Mouse (Mus musculus) heart, adult 2 months (tissue): ENCODE measurements around the gene Gtf2f2. TPM values are rescaled to one million over a fixed set of nuclear protein-coding genes. Genes with fewer than 3 reads are reported as not detected.
A peak's percentile ranks its signal among the peaks of the same experiment; 100 is the strongest.
"Not testable (repeated sequence)": the region's sequence is repeated elsewhere in the genome, so short reads cannot be mapped to it uniquely, and the experiment has no call there.

ENCODE experiments used
- DNase-seq, 2 experiments: peaks; one replicate each; pipeline ENCODE4 v3.0.0; 2021
- H3K27ac ChIP-seq: fragments of 200-600 bp; 2 replicates; pipeline ENCODE4 v1.8.1; 2022
- H3K27me3 ChIP-seq: fragments of 200-500 bp; 2 replicates; pipeline ENCODE4 v1.6.1; 2012; ENCODE audit warnings: mild to moderate bottlenecking, low read length, inconsistent platforms, mixed read lengths; ENCODE audit not compliant: control insufficient read depth, insufficient read depth
- H3K36me3 ChIP-seq: fragments of 200-500 bp; 2 replicates; pipeline ENCODE4 v1.6.1; 2012; ENCODE audit warnings: low read length, inconsistent platforms; ENCODE audit not compliant: control insufficient read depth, insufficient read depth
- H3K4me1 ChIP-seq: fragments of 200-500 bp; 2 replicates; pipeline ENCODE4 v1.6.1; 2011; ENCODE audit warnings: low read length; ENCODE audit not compliant: control insufficient read depth, insufficient read depth
- H3K4me3 ChIP-seq: fragments of 200-600 bp; 2 replicates; pipeline ENCODE4 v1.8.1; 2022
- H3K79me2 ChIP-seq: fragments of 200-500 bp; replicated peaks from 2 replicates; pipeline ENCODE4 v1.6.1; 2012; ENCODE audit warnings: mild to moderate bottlenecking, inconsistent platforms, low read length, moderate library complexity, mixed read lengths; ENCODE audit not compliant: control insufficient read depth, insufficient read depth
- H3K9ac ChIP-seq: fragments of 200-500 bp; 2 replicates; pipeline ENCODE4 v1.6.1; 2012; ENCODE audit warnings: low read depth, mild to moderate bottlenecking, control low read depth, inconsistent platforms, low read length, mixed read lengths
- CTCF ChIP-seq: fragments of 200-600 bp; IDR thresholded peaks from 2 replicates; pipeline ENCODE4 v1.8.1; 2022; ENCODE audit warnings: antibody characterized with exemption, mild to moderate bottlenecking, moderate library complexity
- EP300 ChIP-seq: fragments of 200-500 bp; IDR thresholded peaks from 2 replicates; pipeline ENCODE4 v1.6.1; 2011; ENCODE audit warnings: low read depth, low read length, control low read depth; ENCODE audit not compliant: insufficient read depth
- POLR2A ChIP-seq: fragments of 200-500 bp; IDR thresholded peaks from 2 replicates; pipeline ENCODE4 v1.6.1; 2011; ENCODE audit warnings: mild to moderate bottlenecking, low read depth, low read length, control low read depth; ENCODE audit not compliant: insufficient read depth
- WGBS: fragments of 180-500 bp; shearing (Covaris S2); methylation state at CpG from one replicate; pipeline ENCODE4 v1.1.7; 2018; 5-methylcytosine and 5-hydroxymethylcytosine counted together
- intact Hi-C: fragments of 180-260 bp; cut with DNase I; formaldehyde crosslinking; loops from one replicate; pipeline ENCODE4 v1.15.1; 2025
- polyA plus RNA-seq: library from polyadenylated mRNA; depleted of rRNA; stranded (reverse); fragments of >200 nt; gene quantifications from 2 replicates; pipeline ENCODE4 v1.2.3, GENCODE M21; 2012
- total RNA-seq, 2 experiments: library from RNA; stranded (reverse); gene quantifications; 2 replicates each; pipeline ENCODE4 v1.2.3; 2021

The Gtf2f2 gene
- total and polyA plus RNA-seq, 3 experiments: 2.6 to 12.3 (median 10.2) TPM

GRCm38 (mm10) chr14:75947674-75948073 is 63.0 kb downstream of the Gtf2f2 start:
- intact Hi-C loops: no loop called here
- Histone ChIP-seq H3K9ac (no peak overlapping the region), H3K27me3 (no peaks in the 10 kb centered on the region), H3K36me3 (no peaks in the 10 kb centered on the region), H3K27ac (no peak overlapping the region), H3K4me1 (no peaks in the 10 kb centered on the region; the same call in 1 of the 2 replicates), H3K79me2 (0 out of 2 replicates have a peak, but pooled peaks cover 1% of the 10 kb centered on the region), H3K4me3 (no peak overlapping the region)
- no peak for DNase-seq
- 39% methylated on average over 3 of the region's 3 CpGs for WGBS
- TF ChIP-seq POLR2A (no peak), CTCF (no peak), EP300 (no peak)

- Histone ChIP-seq H3K4me3 (no peak overlapping the region), H3K27me3 (no peaks in the 10 kb centered on the region), H3K79me2 (0 out of 2 replicates have a peak, but pooled peaks cover 2% of the 10 kb centered on the region), H3K9ac (no peak overlapping the region), H3K4me1 (no peaks in the 10 kb centered on the region), H3K36me3 (no peaks in the 10 kb centered on the region), H3K27ac (no peak overlapping the region)
- no peak for DNase-seq
- 92% methylated on average over 3 of the region's 3 CpGs for WGBS
- intact Hi-C loops: no loop called here
- TF ChIP-seq EP300 (no peak), POLR2A (no peak)
These were observed 68.3 kb downstream of the Gtf2f2 start for GRCm38 (mm10) chr14:75942365-75942764.

GRCm38 (mm10) chr14:75941500-75941899 is 69.2 kb downstream of the Gtf2f2 start:
- Histone ChIP-seq H3K36me3 (no peaks in the 10 kb centered on the region), H3K4me3 (no peak overlapping the region), H3K4me1 (no peaks in the 10 kb centered on the region), H3K9ac (no peak overlapping the region), H3K27me3 (no peaks in the 10 kb centered on the region), H3K27ac (no peak overlapping the region), H3K79me2 (0 out of 2 replicates have a peak, but pooled peaks cover 2% of the 10 kb centered on the region)
- WGBS: 85% methylated on average over 1 of the region's 1 CpGs
- no peak for DNase-seq
- TF ChIP-seq EP300: no peak
- no peak for TF ChIP-seq CTCF
- TF ChIP-seq POLR2A: no peak
- intact Hi-C loops: no loop called here

- Histone ChIP-seq H3K4me1 (no peaks in the 10 kb centered on the region), H3K36me3 (no peaks in the 10 kb centered on the region), H3K27me3 (no peaks in the 10 kb centered on the region), H3K27ac (no peak overlapping the region), H3K4me3 (no peak overlapping the region), H3K9ac (no peak overlapping the region), H3K79me2 (0 out of 2 replicates have a peak, but pooled peaks cover under 1% of the 10 kb centered on the region)
- intact Hi-C loops: no loop called here
- DNase-seq: no peak
- WGBS: 79% methylated on average over 1 of the region's 1 CpGs
- TF ChIP-seq EP300 (no peak), CTCF (no peak), POLR2A (no peak)
These were observed 73.0 kb downstream of the Gtf2f2 start for GRCm38 (mm10) chr14:75937714-75938113.

- no peak overlapping the region for H3K9ac ChIP-seq
- TF ChIP-seq EP300 (no peak), CTCF (peak; percentile 55)
- DNase-seq: no peak
- intact Hi-C loops: no loop called here
- H3K27me3 ChIP-seq: no peaks in the 10 kb centered on the region
- H3K27ac ChIP-seq: no peak overlapping the region
- no peaks in the 10 kb centered on the region for H3K36me3 ChIP-seq
- H3K79me2 ChIP-seq: no peaks in the 10 kb centered on the region
- H3K4me3 ChIP-seq: no peak overlapping the region
- WGBS: 90% methylated on average over 2 of the region's 2 CpGs
- H3K4me1 ChIP-seq: no peaks in the 10 kb centered on the region
These were observed 76.3 kb downstream of the Gtf2f2 start for GRCm38 (mm10) chr14:75934359-75934758.

GRCm38 (mm10) chr14:75931266-75931665 is 79.4 kb downstream of the Gtf2f2 start:
- Histone ChIP-seq H3K4me3 (no peak overlapping the region), H3K4me1 (no peaks in the 10 kb centered on the region), H3K27me3 (no peaks in the 10 kb centered on the region), H3K27ac (no peak overlapping the region), H3K9ac (no peak overlapping the region), H3K79me2 (no peaks in the 10 kb centered on the region), H3K36me3 (no peaks in the 10 kb centered on the region)
- TF ChIP-seq CTCF: no peak
- no peak for TF ChIP-seq EP300
- TF ChIP-seq POLR2A: no peak
- 94% methylated on average over 23 of the region's 23 CpGs for WGBS
- intact Hi-C loops: no loop called here
- peak in 1 of 2 experiments; percentile 6 for DNase-seq

- H3K4me1 ChIP-seq, H3K4me3 ChIP-seq, H3K27me3 ChIP-seq, H3K36me3 ChIP-seq, H3K79me2 ChIP-seq, DNase-seq, H3K9ac ChIP-seq, H3K27ac ChIP-seq, intact Hi-C loops: not testable (repeated sequence)
- WGBS: 91% methylated on average over 8 of the region's 8 CpGs
These were observed 81.0 kb downstream of the Gtf2f2 start for GRCm38 (mm10) chr14:75929713-75930112.
